Mouse (Mus musculus) G1E (cell line): ENCODE results near the gene Mprip.

Source experiments
- CTCF ChIP-seq: IDR thresholded peaks from 2 replicates; pipeline ENCODE4 v1.5.1; 2012; ENCODE audit warnings: low read depth, low read length, inconsistent platforms, mixed read lengths
- GATA1 ChIP-seq: IDR thresholded peaks from 2 replicates; pipeline ENCODE4 v1.6.1; 2012; ENCODE audit warnings: borderline replicate concordance, low read length, inconsistent platforms, mixed read lengths
- TAL1 ChIP-seq: conservative IDR thresholded peaks from 2 replicates; pipeline ENCODE4 v1.6.1; 2012; ENCODE audit warnings: low read depth, low read length, inconsistent platforms, mixed read lengths

- no peak for TF ChIP-seq CTCF
- no peak for TF ChIP-seq GATA1
- no peak for TF ChIP-seq TAL1
These were observed 73.2 kb downstream of the Mprip start for GRCm38 (mm10) chr11:59734335-59734734.
